Mouse (Mus musculus) liver, adult 2 months (tissue): ENCODE measurements around the gene Ptprs.

Experiments
- CTCF ChIP-seq: fragments of 200-500 bp; IDR thresholded peaks from 2 replicates; pipeline ENCODE4 v1.5.1; 2011; ENCODE audit warnings: low read depth, low read length, control low read depth
- POLR2A ChIP-seq: fragments of 200-500 bp; IDR thresholded peaks from 2 replicates; pipeline ENCODE4 v1.6.1; 2011; ENCODE audit warnings: low read length, control low read depth; ENCODE audit not compliant: insufficient read depth; ENCODE audit errors: extremely low read depth

DNA sequence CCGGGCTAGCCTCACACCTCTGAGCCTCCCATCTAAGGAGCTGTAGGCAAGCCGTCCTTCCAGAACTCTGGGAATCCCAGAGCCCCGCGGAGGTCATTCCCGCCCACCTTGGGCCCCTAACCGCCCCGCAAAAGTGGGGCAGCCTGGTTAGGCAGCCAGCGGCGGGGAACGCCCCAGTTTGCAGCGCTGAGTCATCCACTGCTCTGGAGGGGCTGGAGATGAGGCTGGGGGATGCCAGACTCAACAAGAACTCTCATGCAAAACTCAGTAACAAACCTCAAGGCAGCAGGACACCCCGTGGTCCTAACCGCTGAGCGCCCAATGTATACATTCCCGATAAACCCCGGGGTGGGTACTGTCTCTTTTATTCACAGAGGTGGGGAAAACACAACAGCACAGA, 4.2 kb downstream of the Ptprs start:
- no peak for TF ChIP-seq POLR2A
- TF ChIP-seq CTCF, result no peak
